Mouse (Mus musculus) C2C12 (cell line): ENCODE results near the gene Hmgn3.

Source experiments
- CTCF ChIP-seq: IDR thresholded peaks from one replicate; pipeline ENCODE4 v1.5.1; 2011; ENCODE audit not compliant: control insufficient read depth, insufficient read depth, insufficient read length
- USF1 ChIP-seq: IDR thresholded peaks from one replicate; pipeline ENCODE4 v1.6.1; 2011; ENCODE audit warnings: low read depth, mild to moderate bottlenecking, control low read depth, moderate library complexity

DNA sequence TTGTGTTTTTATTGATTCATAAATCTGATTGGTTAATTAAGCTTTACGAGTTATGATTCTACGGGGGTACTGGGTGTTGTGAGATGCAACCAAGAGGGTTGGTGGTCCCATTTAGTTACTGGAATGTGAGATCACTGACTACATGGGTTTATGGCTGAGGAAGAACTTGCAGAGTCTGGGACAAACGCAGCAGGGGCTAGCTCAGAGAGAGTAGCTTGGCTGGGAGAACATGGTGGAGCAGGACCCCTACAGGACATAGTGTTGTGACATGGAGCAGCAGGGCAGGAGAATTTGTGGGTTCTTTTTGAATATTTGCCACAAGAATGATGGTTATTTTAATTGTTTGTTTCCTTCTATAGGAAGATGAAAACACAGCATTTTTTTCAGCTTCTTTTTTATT is 45.7 kb downstream of the Hmgn3 start:
- no peak for TF ChIP-seq CTCF
- TF ChIP-seq USF1: no peak
